Mouse (Mus musculus) lung, postnatal 10 days (tissue): ENCODE measurements around the gene Zc3h4.
A peak's percentile ranks its signal among the peaks of the same experiment; 100 is the strongest.
"Not testable (repeated sequence)": the region's sequence is repeated elsewhere in the genome, so short reads cannot be mapped to it uniquely, and the experiment has no call there.

Experiments
- DNase-seq: peaks from one replicate; pipeline ENCODE4 v3.0.0; 2021

Gene Zc3h4

DNA sequence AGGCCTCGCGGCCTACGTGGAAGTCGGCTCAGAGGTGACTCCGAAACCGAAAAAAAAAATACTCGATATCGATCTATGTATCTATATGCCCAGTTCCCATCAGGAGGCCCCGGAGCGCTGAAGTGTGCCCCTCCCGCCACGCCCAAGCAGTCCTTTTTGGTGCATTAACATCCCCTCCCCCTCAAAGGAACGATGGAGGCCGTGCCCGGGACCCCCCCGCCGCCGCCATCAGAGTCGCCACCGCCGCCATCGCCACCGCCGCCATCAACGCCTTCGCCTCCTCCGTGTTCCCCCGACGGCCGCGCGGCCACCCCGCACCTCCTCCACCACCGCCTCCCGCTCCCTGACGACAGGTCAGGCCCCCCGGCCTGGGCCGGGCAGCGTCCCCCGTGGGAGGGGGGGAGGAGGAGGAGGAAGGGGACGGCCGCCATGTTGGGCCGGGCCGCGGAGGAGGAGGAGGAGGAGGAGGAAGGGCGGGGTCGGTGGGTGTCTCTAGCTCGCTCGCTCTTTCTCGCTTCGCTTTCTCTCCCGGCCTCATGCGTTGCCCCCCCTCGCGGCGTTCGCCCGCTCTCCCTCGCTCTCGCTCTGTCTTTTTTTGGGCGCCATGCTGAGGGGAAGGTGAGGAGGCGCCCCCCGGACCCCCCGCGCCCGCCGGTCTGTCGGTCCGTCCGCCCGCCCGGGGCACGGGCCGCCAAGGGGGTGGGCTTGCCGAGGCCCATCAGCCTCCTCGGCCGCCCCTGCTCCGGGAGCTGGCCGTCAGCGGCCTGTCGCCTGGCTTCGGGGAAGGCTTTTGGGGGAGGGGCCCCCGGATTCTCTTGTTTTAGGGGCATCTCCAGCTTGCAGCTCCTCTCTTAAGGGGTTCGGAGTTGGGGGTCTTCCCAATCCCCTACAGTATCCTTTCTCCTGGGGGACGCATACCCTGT, at the start of gene Zc3h4:
Gene Zc3h4 (plus strand): TSS at position 222 of the 923 bp plus-strand sequence.
- DNase-seq, result peak; percentile 94

DNA sequence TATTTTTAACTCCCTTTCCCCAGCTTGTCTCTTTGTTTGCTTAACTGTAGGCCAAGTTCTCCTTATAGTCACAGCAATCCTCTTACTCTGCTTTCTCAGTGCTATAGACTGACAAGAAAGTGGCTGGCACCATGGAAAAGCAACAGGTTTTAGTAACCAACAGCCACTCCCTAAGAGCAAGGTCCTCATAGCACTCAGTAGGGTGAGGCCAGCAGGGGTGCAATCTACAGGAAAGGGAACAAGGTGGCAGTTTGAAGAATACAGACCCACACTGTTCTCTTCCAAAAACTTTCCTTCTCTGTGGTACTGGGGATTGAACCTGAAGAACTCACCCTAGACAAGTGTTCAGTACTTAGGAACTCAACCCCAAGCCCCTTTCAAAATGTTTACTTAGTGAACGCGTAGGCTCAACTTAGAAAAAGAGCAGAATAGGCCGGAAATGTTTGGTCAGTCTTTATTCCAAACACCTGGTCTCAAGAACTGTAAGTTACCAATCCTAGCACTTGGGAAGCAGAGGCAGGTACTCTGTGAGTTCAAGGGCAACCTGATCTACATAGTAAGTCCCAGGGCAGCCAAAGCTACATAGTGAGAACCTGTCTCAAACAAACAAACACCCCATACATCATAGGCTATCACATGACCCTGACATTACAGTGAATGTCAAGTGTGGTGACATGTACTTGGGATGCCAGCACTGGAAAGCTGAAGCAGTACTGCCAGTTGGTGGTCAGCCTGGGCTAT, 44.7 kb upstream of the Zc3h4 start:
- no peak for DNase-seq

DNA sequence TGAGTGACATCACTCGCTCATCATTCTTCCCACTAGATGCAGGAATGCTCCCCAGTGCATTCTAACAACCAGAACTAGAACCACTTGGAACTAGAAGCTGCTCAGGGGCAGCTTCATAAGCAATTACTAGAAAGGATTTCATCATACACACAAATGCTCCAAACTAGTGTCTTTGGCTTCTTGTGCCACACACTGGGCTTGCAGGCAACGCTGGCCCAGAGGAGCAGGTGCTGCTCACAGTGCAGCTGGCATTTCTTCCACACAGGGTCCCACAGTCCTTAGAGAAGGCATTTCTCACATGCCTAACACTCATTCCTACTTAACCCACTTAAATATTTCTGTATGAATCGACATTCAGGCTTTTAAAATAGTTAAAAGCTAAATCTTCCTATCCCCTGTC, 43.1 kb upstream of the Zc3h4 start:
- no peak for DNase-seq

DNA sequence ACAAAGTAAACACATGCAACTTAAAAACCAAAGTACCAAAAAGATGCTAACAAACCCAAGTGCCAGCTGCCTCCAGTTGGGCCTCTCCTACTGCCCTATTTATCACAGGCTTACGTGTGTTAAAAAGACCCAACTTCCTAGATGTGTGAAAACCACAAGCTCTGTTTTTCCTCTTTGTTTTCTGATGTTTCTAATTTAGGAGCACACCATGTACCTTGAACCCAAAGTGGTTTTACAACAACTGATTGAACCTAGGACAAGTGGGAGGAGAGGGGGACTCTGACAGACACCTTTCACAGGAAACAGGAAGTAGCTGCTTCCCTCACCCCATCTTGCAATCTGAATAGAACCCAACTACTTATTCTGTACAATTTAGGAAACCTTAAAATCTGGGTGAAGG, 36.4 kb upstream of the Zc3h4 start:
- no peak for DNase-seq

DNA sequence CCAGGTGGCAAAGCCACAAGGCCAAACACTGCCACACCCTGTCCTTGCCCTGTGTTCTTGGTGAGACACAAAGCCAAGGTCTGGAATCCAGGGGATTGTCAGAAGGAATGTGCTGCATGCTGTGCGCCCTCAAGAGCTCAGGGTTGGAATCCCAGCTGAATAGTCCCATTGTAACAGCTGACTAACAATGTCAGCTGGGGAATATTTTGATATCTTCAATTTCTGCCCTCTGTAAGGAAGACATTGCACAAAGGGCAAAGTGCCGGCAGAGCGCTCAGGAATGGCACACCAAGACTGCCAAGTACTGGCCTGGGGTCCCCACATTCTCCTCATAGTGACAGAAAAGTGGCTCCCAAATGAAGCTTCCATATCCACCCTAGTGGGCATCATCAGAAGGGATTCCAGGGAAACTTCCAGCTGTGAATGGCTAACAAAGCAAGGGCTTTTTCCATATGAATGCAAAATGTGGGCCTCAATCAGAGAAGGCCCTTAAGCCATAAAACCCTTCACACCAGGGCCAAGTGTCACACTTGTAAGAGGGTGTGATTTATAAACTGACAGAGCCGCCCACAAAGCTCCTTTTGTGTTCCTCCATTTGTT, 35.7 kb upstream of the Zc3h4 start:
- peak; percentile 41 for DNase-seq

DNA sequence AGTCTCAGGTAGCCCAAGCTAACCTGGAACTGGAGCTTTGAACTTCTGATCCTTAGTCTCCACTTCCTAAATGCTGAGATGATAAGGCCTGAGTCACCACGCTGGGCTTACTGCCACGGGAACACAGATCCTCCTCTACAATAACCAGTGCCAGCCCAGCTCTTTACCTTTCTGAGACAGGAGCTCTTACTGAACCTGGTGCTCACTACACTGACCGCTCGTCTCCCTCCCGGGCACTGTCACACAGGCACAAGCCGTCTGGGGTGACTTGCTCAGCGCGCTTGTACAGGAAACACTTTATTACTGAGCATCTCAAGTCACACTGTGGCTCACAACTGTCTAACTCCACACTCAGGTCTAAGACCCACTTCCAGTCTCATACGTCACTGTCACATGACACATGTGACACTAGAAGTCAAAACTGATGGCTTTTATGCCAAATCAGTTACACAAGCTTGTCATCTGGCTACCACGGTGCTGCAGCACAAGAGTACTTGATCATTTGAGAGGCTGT, 34.5 kb upstream of the Zc3h4 start:
- DNase-seq, result peak; percentile 24

DNA sequence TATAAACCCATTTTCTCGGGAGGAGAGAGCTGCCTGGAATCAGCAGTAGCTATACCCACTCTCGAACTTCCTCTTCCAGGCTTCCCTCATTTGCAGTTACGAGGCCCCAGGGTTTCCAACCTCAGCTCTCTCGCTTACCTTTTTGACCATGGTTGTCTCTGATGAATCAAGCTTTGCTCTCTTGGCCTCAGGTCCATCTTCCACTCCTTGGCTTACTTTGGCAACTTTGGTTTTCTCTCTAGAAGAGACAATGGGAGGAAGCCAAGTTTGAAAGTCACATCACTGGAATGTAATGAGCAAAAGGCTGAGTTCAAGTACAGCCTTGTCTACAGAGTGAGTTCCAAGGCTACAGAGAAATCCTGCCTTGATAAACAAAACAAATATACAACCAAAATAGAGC, 34.0 kb upstream of the Zc3h4 start:
- DNase-seq, result no peak

DNA sequence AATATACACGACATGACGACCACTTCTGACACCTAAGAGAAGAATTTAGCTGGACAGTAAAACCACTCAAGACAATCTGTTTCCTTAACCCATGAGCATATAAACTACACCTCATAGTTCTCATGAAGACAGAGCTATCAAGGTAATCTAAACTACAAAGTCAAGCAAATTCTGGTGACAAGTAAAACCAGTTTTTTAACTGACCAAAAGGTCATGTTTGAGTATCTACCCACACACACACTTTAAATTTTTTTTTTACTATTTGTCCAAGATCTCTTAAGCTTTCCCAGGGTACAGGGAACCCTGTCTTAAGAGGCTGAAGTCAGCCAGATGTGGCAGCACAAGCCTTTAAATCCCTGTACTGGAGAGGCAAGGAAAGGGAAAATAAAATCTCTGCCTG, 31.9 kb upstream of the Zc3h4 start:
- no peak for DNase-seq

DNA sequence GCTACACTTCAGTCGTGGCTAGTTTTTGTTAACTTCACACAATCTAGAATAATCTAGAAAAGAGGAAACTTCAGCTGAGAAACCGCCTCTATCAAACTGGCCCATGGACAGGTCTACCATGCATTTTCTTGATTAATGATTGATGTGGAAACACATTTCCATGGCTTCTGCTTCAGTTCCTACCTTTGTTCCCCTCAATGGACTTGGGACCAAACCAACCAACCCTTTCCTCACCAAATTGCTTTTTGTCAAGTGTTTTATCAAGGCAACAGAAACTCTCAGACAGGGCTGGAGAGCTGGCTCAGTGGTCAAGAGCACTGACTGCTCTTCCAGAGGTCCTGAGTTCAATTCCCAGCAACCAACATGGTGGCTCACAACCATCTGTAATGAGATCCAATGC, 30.1 kb upstream of the Zc3h4 start:
- no peak for DNase-seq

DNA sequence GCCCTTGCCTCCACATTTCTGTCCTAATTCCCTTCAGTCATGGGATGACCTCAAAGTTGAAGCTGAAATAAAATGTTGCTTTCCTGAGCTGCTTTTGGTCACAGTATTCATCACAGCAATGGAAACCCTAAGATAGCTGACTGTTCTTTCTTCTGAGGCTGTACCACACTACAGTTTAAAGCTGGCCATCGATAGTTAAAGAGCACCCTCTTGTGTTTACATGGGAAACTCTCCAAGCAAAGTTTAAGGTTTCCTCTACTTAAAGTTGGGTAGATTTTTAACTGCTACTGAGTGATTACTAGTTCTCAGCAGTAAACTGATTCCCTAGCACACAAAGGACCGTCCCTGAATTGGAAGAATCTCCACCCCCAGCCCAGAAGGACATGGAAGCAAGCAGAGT, 27.0 kb upstream of the Zc3h4 start:
- DNase-seq, result peak; percentile 30

DNA sequence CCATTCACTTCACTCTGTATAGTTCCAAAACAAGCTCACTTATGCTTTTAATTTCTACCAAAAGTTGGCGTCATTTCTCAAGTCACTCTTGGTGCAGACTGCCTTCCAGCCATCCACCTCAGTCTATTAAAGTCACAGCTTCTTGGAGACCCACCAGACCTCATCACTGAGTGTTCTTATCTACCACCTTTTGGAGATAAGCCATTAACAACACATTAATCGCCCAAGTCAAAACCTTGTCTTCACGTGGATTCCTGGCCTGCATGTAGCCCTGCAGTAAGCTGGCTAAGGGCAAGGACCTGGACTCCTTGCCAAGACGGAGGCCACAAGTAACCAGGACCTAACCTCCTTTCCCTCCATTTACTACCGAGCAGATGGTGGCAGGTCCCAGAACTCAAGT, 25.7 kb upstream of the Zc3h4 start:
- no peak for DNase-seq

DNA sequence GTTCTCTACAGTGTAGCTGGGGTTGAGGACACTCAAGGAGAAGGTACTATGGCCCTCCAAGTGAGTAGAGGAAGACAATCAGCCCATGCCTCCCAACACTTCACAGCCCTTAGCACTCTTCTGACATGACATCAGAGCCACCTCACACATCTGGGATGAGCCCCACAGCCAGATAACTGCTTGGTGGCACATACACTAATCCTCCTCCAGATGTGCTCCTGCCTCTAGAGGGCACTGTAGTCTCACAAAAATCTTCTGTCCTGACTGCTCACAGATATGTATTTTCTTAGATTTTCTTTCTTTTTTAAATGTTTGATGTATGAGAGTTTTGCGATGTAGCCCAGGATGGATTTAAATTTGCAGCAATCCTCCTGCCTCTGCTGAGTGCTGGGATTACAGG, 24.2 kb upstream of the Zc3h4 start:
- peak; percentile 79 for DNase-seq

DNA sequence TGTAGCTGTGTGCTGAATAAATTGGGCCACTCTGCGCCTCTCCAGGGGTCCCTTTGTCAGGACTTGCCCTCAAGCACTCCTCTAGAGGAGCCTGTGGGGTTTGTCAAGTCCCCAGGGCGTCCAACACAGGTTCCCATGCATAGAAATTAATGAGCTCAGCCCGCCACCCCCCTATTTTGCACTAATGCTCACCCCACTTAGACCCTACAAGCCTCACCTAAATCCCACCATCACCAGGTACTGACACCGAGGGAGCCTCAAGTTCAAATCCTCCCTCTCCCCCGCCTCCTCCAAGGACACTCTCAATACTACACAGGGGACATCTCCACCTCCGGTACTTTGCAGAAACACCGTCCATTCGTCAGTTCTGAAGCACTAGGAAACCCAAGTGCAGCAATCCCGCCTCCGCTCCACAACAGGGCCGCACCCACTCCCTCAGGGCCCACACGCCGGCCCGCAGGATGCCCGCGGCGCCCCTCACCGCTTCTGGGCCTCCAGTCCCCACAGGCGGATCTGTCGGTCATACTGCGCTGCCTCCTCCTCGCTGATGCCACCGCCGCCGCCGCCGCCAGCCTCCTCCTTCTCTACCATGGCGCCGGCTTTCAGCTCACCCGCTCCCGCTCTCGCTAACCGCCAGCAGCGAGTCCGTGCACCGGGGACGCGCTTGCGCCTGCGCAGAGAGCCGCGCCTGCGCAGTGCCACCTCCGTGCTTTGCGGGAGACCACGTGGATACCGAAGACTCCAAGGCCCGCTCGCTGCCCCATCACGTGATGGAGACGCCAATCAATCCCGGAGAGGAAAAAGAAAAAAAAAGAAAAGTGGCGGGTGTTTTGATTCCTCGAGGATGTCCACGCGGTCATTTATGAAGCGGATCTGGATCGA, 13.3 kb upstream of the Zc3h4 start, which contains the start of gene Sae1:
Gene Sae1 (minus strand): TSS at position 647 of the 882 bp plus-strand sequence.
- peak; percentile 98 for DNase-seq

DNA sequence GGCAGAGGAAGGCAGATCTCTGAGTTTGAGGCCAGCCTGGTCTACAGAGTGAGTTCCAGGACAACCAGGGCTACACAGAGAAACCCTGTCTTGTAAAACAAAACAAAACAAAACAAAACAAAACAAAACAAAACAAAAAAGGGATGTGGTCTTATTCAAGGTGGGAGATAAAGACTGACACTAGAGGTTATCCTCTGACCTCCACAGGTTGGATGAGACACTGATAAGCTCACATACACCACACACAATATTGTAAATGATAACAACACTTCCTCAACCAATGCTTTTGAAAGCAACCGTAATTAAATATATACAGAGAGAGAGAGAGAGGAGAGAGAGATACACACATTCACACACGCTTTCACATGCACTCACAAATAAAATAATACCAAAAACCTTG, 10.8 kb upstream of the Zc3h4 start:
- DNase-seq, result not testable (repeated sequence)

DNA sequence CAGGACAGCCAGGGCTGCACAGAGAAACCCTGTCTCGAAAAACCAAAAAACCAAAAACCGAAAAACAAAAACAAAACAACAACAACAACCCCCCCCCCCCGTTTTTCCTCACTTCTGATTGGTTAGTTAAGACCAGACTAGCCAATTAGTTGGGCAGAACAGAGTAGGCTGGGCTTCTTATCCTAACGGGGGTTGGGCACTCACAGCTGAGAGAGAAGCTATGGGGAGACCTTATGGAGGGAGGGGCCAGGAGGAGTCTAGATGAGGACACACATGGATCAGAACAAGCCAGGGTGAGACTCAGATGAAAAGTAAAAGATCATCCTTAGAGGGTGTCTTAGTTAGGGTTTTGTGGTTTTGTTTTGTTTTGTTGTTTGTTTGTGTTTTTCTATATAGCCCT, 7.8 kb upstream of the Zc3h4 start:
- no peak for DNase-seq

DNA sequence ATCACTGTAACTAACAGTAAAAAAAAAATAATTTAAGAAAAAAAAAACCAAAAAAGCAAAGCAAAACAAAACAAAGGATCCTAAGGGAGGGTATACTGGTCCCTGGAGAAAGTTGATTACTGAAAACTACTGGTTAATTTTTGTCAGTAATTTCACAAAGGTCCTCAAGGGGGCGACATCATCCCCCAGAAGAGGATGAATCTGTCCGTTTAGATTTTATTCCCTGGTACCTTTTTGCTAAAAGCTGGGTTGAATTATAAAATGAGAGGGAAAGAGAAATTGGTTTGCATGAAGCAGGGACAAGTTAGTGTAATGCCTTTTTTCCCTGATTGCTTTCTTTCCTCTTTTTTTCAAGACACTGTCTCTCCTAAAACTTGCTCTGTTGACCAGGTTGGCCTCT, 4.8 kb upstream of the Zc3h4 start:
- DNase-seq, result peak; percentile 76

DNA sequence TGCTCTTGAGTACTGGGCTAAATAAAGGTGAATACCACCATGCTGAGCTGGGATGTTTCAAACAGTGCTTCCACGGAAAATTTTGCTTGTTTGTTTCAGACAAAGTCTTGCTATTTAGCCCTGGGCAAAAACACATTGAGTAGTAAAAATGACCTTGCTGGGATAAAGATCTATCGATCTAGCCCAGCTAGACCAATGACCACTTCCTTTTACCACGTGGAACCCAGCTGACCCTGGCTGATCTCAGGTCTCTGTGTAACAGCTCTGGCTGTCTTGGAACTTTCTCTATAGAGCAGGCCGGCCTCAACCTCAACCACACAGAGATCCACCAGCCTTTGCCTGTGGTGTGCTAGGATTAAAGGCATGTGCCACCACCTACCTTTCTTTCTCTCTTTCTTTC, 3.2 kb upstream of the Zc3h4 start:
- DNase-seq, result no peak

DNA sequence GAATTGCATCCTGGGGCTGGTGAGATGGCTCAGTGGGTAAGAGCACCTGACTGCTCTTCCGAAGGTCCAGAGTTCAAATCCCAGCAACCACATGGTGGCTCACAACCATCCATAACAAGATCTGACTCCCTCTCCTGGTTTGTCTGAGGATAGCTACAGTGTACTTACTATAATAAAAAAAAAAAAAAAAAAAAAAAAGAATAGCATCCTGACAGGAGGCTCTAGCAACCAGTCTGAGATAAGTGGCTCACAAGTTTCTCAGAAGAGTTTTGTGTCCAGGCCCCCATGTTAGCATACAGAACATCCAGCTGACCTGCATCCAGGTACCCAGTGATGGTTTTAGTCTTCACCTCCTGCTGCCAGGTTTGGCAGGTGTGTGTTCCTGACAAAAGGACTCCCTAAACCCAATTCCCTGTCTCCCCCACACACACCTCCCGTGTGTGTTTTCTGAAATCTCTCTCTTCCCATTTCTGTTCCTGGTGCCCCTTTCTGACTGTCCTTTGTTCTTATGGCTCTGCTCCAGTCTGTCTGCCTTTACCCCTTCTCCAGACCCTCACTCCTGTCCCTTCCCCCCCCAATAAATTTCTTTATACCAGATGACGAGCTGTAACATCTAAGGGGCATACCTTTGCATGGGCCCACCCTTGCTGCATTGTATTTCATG, 2.2 kb upstream of the Zc3h4 start:
- DNase-seq, result peak; percentile 10

DNA sequence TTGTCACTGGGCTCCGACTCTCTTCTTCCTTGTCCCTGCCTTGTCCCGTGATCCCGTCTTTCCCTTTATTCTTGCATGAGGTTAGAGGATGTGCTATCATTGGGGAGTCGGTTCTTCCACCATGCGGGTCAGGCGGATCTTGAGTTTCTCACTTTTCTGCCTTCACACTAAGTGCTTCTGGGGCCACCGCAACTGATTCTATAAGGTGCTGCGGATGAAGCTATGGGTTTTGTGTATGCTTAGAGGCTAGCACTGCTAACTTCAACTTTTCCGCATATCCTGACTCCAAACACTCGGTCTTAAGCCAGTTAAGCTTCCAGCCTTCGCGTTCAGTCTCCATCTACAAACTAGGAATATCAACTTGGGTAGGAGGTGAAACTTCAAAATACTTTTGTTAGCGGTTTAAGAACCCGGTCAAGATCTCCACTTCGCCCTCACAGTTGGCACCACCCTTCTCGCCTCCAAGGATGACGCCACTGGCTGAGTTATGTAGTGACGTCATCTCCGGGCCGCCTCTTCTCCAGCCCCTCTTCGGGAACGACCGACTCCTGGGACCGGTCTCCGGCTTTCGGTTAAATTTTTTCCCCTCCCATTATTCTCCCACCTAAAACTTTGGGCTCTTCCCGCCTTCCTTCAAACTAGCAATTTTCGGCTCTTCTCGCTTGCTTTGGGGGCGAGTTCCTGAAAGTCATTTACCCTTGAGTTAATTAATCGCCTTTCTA, 1.5 kb upstream of the Zc3h4 start:
- peak; percentile 95 for DNase-seq

DNA sequence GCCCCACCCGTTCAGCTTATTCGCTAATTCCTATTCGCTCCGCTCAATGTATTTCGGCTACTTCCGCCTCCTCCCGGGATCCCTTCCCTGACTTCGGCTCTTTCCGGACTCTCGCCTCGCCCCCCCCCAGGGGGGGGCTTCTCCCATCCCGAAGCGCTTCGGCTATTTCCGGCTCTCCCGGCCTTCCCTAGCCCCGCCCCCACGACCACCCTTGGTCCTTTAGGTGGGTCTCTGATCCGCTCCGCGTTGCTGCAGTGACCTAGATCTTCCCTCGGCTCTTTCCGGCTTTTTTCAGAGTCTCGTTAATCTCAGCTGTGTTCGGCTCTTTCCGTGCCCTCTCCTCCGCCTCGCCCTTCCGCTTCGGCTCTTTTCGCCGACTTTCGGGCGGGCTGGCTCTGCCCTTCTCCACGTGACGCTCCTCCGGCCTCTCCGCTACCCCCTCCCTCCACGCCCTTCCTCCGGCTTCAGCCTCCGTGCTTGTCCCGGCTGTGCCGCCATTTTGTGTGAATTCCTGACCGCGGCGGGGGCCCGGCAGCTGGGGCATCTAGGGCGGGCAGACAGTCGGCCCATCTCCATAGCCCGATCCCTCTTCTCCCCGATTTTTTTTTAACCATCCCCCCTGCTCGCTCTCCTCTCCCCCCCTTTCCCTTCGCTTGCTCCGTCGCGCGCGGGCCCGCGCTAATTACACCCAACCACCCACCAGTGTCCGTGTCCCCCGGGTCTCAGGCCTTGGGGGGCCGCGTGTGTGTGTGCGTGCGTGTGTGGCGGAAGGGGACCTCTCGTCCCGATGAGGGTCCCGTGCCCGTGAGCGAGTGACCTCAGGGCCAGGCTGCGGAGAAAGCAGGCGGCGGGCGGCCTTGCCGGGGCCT, 656 bp upstream of the Zc3h4 start:
- DNase-seq, result peak; percentile 99
